Mouse (Mus musculus) kidney, adult 2 months (tissue): ENCODE measurements around the gene Ccdc169.

Experiments
- CTCF ChIP-seq: fragments of 200-500 bp; conservative IDR thresholded peaks from 2 replicates; pipeline ENCODE4 v1.5.1; 2011; ENCODE audit warnings: low read depth, mild to moderate bottlenecking, control low read depth, low read length, moderate library complexity, mixed read lengths; ENCODE audit not compliant: insufficient read depth, insufficient read length
- POLR2A ChIP-seq: fragments of 200-500 bp; IDR thresholded peaks from one replicate; pipeline ENCODE4 v1.6.1; 2011; ENCODE audit warnings: low read depth, low read length, control low read depth

- no peak for TF ChIP-seq CTCF
- TF ChIP-seq POLR2A: no peak
Measured at GRCm38 (mm10) chr3:55095968-55096654, 41.0 kb upstream of the Ccdc169 start.
